Mouse (Mus musculus) bone marrow macrophage, adult 2 months (primary cell): ENCODE measurements around the gene Cnga4.

ENCODE experiments used
- CTCF ChIP-seq: IDR thresholded peaks from 2 replicates; pipeline ENCODE4 v1.5.1; 2012; ENCODE audit warnings: low read depth, mild to moderate bottlenecking, low read length, moderate library complexity
- POLR2A ChIP-seq: IDR thresholded peaks from 2 replicates; pipeline ENCODE4 v1.6.1; 2012; ENCODE audit warnings: mild to moderate bottlenecking, low read depth, low read length, borderline replicate concordance

- no peak for TF ChIP-seq CTCF
- TF ChIP-seq POLR2A, result no peak
Measured at GRCm38 (mm10) chr7:105396126-105396525, 8.2 kb upstream of the Cnga4 start.
